Mouse (Mus musculus) T-cell, adult 66 days (primary cell): ENCODE data around the gene Nsun5. TPM values are rescaled to one million over a fixed set of nuclear protein-coding genes. Genes with fewer than 3 reads are reported as not detected.

Experiments used
- total RNA-seq, 2 experiments: library from RNA; stranded (reverse); gene quantifications; 3 replicates in 1 of 2; 4 replicates in 1 of 2; pipeline ENCODE4 v1.2.4; 2023

Nsun5 gene
- 10 to 100 TPM; 40.3 to 51.7 TPM for total RNA-seq

DNA sequence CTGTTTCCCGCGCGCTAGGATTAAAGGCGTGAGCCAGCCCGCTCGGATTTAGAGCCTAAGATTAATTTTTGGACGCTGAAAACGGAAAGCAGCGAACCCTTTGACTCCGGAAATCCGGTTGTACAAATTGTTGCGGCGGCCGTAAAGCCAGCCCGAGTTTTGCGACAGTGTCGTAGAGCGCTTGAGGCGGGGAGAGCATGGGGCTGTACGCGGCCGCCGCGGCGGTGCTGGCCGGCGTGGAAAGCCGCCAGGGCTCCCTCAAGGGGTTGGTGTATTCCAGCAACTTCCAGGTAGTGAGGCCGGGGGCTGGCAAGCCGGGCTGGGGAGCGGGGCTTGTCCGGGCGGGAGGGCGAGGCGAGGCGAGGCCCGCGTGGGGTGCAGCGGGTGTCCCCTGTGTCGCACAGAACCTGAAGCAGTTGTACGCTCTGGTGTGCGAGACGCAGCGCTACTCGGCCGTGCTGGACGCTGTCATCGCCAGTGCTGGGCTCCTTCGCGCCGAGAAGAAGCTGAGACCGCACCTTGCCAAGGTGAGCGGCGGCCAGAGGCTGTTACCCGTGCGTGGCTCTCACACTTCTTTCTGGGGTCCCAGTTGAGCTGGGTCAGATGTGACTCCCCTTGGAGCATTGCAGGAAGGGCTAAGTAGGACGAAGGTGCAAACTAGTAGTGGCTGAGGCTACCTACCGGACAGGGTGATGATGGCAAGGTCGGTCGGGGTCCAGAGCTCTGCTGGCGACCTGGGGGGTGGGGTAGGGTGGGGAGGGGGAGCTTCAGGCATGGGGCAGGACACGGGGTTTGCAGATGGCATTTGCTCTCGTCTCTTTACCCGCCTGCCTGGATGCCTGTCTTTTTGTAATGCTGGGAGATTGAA, at the start of gene Nsun5:
Gene Nsun5 (plus strand): TSS at position 167 of the 868 bp plus-strand sequence.

DNA sequence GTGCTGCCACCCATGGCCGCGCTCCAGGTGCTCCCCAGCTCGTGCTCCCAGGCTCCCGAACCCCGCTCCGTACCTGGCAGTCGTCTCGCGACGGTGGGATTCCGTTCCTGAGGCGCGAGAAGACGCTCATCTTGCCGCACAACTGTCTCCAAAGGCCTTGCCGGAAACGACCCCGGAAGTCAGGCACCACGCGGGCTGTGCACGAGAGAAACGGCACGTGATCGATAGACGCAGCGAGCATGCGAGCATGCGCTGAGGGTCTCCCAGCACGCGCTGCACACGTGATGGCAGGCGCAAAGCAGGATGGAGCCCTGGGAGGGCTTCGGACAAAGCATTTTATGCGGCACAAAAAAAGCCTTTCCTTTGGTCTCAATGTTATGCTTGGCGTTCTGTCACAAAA, 19.9 kb upstream of the Nsun5 start, which contains the start of gene Fkbp6:
Gene Fkbp6 (minus strand): TSS at position 183 of the 400 bp plus-strand sequence.

DNA sequence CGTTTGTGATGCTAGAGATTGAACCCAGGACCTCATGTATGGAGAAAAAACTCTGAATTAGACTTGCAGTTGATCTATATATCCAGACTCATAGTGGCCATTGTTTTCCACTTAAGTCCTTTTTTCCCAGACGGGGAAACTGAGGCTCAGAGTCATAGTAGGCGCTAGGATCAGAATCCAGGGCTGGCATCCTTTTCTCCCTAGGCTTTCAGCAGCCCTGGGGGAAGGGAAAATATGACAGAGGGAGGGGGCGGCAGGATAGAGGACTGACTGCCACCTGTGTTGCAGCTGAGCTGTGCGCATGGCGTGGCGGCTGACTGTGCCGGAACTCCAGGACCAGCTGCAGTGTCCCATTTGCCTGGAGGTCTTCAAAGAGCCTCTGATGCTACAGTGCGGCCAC, 16.8 kb upstream of the Nsun5 start, which contains the start of gene Trim50:
Gene Trim50 (plus strand): TSS at position 301 of the 400 bp plus-strand sequence.

DNA sequence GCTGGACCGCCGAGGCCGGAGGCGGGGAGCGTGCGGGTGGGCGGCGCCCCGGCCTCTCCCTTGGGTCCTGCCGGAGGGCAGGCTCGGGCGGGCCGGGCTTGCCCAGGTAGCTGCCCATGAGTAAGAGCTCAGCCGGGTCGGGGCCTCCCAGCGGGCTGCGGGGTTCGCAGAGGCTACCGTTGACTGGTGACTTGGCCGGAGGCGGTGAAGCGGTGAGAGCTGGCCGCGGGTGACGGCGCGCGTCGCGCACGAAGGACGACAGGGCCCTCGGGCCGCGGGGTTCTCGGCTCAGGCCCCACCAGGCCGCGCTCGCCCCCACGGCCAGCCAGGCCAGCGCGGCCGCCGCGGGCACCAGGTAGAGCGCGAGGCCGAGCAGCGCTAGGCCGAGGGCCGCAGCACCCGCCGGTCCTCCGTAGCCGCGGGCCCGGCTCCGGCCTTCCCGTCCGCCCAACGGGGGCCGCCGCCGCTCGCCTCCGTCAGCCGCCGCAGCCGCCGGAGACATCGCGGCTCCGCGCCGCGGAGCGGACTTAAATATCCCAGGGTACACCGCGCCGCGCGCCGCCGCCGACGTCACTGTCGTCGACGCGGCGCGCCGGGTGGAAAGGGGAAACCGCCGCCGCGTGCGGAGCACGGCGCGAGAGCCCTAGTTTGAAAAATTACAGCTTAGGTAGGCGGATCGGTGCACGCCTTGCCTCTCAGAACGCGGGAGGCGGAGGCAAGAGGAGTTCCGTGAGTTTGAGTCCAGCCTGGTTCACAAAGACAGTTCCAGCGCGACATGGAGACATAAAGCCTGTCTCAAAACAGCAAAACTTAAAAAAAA, 24.5 kb downstream of the Nsun5 start, which contains the start of gene Pom121:
Gene Pom121 (minus strand): TSS at position 543 of the 820 bp plus-strand sequence.

Other genes starting within 250 kb of the Nsun5 start
- 10 to 100 TPM; 16.9 to 20.9 TPM for gene Tbl2, start 220.3 kb upstream of the Nsun5 start, total RNA-seq
- 10 to 100 TPM; 60.6 to 66.6 TPM for gene Bcl7b, start 201.7 kb upstream of the Nsun5 start, total RNA-seq
- 100 to 1,000 TPM; 110 to 113 TPM for gene Baz1b, start 182.7 kb upstream of the Nsun5 start, total RNA-seq
- under 1 TPM in 1 of 2 experiments, not detected in 1; 0.23 TPM for gene Fzd9, start 118.7 kb upstream of the Nsun5 start, total RNA-seq
- gene Fkbp6, start 19.9 kb upstream of the Nsun5 start, total RNA-seq: not detected
- gene Trim50, start 16.7 kb upstream of the Nsun5 start, total RNA-seq: not detected
- 10 to 100 TPM; 50.8 to 54.9 TPM for gene Pom121, start 24.6 kb downstream of the Nsun5 start, total RNA-seq
- 1 to 10 TPM; 4.8 to 8.6 TPM for gene Hip1, start 175.2 kb downstream of the Nsun5 start, total RNA-seq
- not detected for gene Ccl26, start 193.6 kb downstream of the Nsun5 start, total RNA-seq
- under 1 TPM in 1 of 2 experiments, not detected in 1; 0.58 TPM for gene Ccl24, start 203.1 kb downstream of the Nsun5 start, total RNA-seq